In the genomic region with DNA sequence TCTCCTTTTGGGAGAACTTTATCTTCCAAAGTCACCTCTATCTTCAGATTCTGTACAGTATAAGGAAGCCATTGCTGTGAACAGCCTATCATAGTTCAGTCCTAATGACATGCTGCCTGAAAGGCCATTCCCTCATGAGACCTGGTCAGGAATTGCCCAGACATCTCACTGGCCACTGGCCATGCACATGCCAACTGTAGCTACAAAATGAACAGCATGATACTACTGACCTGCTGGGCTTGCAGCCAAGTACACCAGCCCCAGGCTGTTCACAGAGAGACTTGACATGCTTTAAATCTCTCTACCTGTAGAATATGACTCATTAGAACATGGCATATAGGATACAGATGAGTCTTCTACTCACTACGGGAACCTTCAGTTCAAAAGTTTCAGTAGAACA, we compare ENCODE assay signal across 17 mouse cellular contexts.
A peak's percentile ranks its signal among the peaks of the same experiment; 100 is the strongest.
DNase-seq lines count a peak whose midpoint lies in the region; ATAC-seq lines count a peak whose summit lies in the region.
"Had no signal": no experiment of that assay in that cellular context is flagged by ENCODE, and none has a peak within 500 bp of the region (broad histone marks: within the 10 kb centered on the region; RNA-seq: fewer than 3 reads in every experiment).

No protein-coding gene starts in this region.

- DNase-seq in kidney, postnatal 25 days = peak; percentile 10 to 37
- no peak for DNase-seq in kidney, adult 18-20 months
- peak; percentile 22 for DNase-seq in cerebellum, adult 8-10 months
- peak; percentile 6 to 26 for DNase-seq in kidney, postnatal 36 days
- no peak for DNase-seq in thymus, postnatal 25 days
- DNase-seq: gastrocnemius, postnatal 14 days; layer of hippocampus, postnatal 36 days; liver, postnatal 0 days; lung, postnatal 36 days; right cerebral cortex, postnatal 25 days; thymus, adult 18-20 months had no signal

- no peak overlapping the region for H3K27ac ChIP-seq in heart, embryonic 15.5 days
- no peak overlapping the region for H3K27ac ChIP-seq in heart, embryonic 11.5 days (ENCODE audit: low read depth, low read length)
- H3K27ac ChIP-seq: hindbrain, embryonic 14.5 days; kidney, postnatal 0 days; limb, embryonic 13.5 days had no signal

- peaks cover 11% of the 10 kb centered on the region; the same call in 1 of the 2 replicates for H3K4me1 ChIP-seq in heart, embryonic 15.5 days (replicated peaks)
- H3K4me1 ChIP-seq in heart, embryonic 11.5 days (ENCODE audit: control insufficient read depth, insufficient read depth, low read length) = no peaks in the 10 kb centered on the region

- no peaks in the 10 kb centered on the region for H3K36me3 ChIP-seq in heart, embryonic 15.5 days
- H3K36me3 ChIP-seq in heart, embryonic 11.5 days (ENCODE audit: control insufficient read depth, insufficient read depth, low read length) = no peaks in the 10 kb centered on the region
- H3K36me3 ChIP-seq: limb, embryonic 13.5 days had no signal

- no peaks in the 10 kb centered on the region for H3K9me3 ChIP-seq in heart, embryonic 15.5 days (replicated peaks)
- no peaks in the 10 kb centered on the region for H3K9me3 ChIP-seq in heart, embryonic 11.5 days (replicated peaks; ENCODE audit: control insufficient read depth, low read length)
- H3K9me3 ChIP-seq: limb, embryonic 13.5 days had no signal

- no peak overlapping the region for H3K4me3 ChIP-seq in heart, embryonic 15.5 days
- H3K4me3 ChIP-seq in heart, embryonic 11.5 days (ENCODE audit: low read depth, low read length) = no peak overlapping the region
- H3K4me3 ChIP-seq: limb, embryonic 13.5 days had no signal

- ATAC-seq in heart, embryonic 15.5 days (replicated peaks; ENCODE audit: insufficient number of reproducible peaks, insufficient read depth, low FRiP score, low read depth) = peak; percentile 47; the same call in 1 of the 2 replicates
- ATAC-seq in heart, embryonic 11.5 days (replicated peaks; ENCODE audit: insufficient number of reproducible peaks, low FRiP score, low TSS enrichment) = no peak
- ATAC-seq: liver, postnatal 0 days had no signal

- no peak overlapping the region for H3K9ac ChIP-seq in heart, embryonic 15.5 days
- no peak overlapping the region for H3K9ac ChIP-seq in heart, embryonic 11.5 days (ENCODE audit: low read depth, low read length)
- H3K9ac ChIP-seq: hindbrain, embryonic 14.5 days; limb, embryonic 13.5 days; liver, postnatal 0 days had no signal

- H3K27me3 ChIP-seq in heart, embryonic 15.5 days = no peaks in the 10 kb centered on the region
- H3K27me3 ChIP-seq in heart, embryonic 11.5 days (ENCODE audit: control insufficient read depth, insufficient read depth, low read length) = no peaks in the 10 kb centered on the region
- H3K27me3 ChIP-seq: limb, embryonic 13.5 days had no signal

- 70% methylated on average over 1 of the region's 1 CpGs for WGBS in heart, embryonic 15.5 days
- WGBS in heart, embryonic 11.5 days (ENCODE audit: insufficient replicate concordance) = 95% methylated on average over 1 of the region's 1 CpGs

- no peak overlapping the region for H3K4me2 ChIP-seq in heart, embryonic 15.5 days
- no peak overlapping the region for H3K4me2 ChIP-seq in heart, embryonic 11.5 days
- H3K4me2 ChIP-seq: hindbrain, embryonic 14.5 days; limb, embryonic 13.5 days; midbrain, embryonic 11.5 days had no signal

Comparison
In these comparisons a context has a peak if more than half of its experiments do, and no peak if none do; other contexts are left out.
1. DNase-seq: peak in kidney, postnatal 25 days (2 of 2), cerebellum, adult 8-10 months (single experiment) and kidney, postnatal 36 days (2 of 2); none in kidney, adult 18-20 months (single experiment) and thymus, postnatal 25 days (single experiment).